Mouse (Mus musculus): ENCODE measurements at regions not wholly inside any gene's neighbourhood (a gene's known extent, or its start where the extent isn't known, plus 50 kb on each side); places are given as distances from the start of the nearest gene placed in this dataset.

GRCm38 (mm10) chr10:95032760-95033716 lies 88.4 kb upstream of the Plxnc1 start:
- no peak for DNase-seq (ENCODE audit: low spot score)

- DNase-seq (ENCODE audit: low spot score), result no peak
Measured at GRCm38 (mm10) chr10:95031371-95031770, 86.7 kb upstream of the Plxnc1 start.

GRCm38 (mm10) chr10:95030801-95031200 lies 86.2 kb upstream of the Plxnc1 start:
- DNase-seq (ENCODE audit: low spot score), result no peak

GRCm38 (mm10) chr10:95029554-95029953 lies 84.9 kb upstream of the Plxnc1 start:
- no peak for DNase-seq (ENCODE audit: low spot score)

GRCm38 (mm10) chr10:95025569-95026327 lies 81.1 kb upstream of the Plxnc1 start:
- DNase-seq (ENCODE audit: low spot score), result no peak

GRCm38 (mm10) chr10:95021209-95021608 lies 76.6 kb upstream of the Plxnc1 start:
- DNase-seq (ENCODE audit: low spot score), result no peak

GRCm38 (mm10) chr10:95016896-95017295 lies 72.3 kb upstream of the Plxnc1 start:
- DNase-seq (ENCODE audit: low spot score), result no peak

- DNase-seq (ENCODE audit: low spot score), result no peak
Measured at GRCm38 (mm10) chr10:95015298-95015951, 70.8 kb upstream of the Plxnc1 start.

- DNase-seq (ENCODE audit: low spot score), result no peak
Measured at GRCm38 (mm10) chr10:95013946-95014345, 69.3 kb upstream of the Plxnc1 start.

- DNase-seq (ENCODE audit: low spot score), result no peak
Measured at GRCm38 (mm10) chr10:95013213-95013915, 68.7 kb upstream of the Plxnc1 start.

- no peak for DNase-seq (ENCODE audit: low spot score)
Measured at GRCm38 (mm10) chr10:95010333-95010732, 65.7 kb upstream of the Plxnc1 start.

- no peak for DNase-seq (ENCODE audit: low spot score)
Measured at GRCm38 (mm10) chr10:95009081-95009480, 64.4 kb upstream of the Plxnc1 start.

GRCm38 (mm10) chr10:95004065-95004763 lies 59.6 kb upstream of the Plxnc1 start:
- DNase-seq (ENCODE audit: low spot score), result no peak

GRCm38 (mm10) chr10:95003621-95004020 lies 59.0 kb upstream of the Plxnc1 start:
- DNase-seq (ENCODE audit: low spot score), result no peak

- DNase-seq (ENCODE audit: low spot score), result no peak
Measured at GRCm38 (mm10) chr10:95001650-95002049, 57.0 kb upstream of the Plxnc1 start.

GRCm38 (mm10) chr10:94999716-95000115 lies 55.1 kb upstream of the Plxnc1 start:
- no peak for DNase-seq (ENCODE audit: low spot score)

All from layer of hippocampus, adult 9-10 months (tissue).